Mouse (Mus musculus): ENCODE measurements around the gene Igfbp3.

Igfbp3 gene

DNA sequence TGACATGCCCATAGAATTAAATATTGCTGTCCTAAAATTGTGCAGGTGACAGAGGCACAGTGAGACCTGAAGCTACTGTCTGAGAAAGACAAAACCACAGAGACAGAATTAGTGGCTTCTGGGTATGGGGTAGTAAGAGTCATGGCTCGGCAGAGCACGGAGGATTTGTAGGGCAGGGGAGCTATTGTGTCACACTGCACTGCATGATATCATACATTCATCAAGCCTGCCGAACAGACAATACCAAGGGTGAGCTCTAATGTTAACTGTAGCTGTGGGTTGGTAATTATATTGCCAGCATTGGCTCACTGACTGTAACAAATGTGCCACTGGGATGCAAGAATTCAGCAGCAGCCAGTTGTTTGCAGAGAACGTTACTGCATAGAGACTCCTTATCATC is 49.3 kb downstream of the Igfbp3 start:
- DNase-seq (ENCODE audit: low read depth, low spot score): no peak

- DNase-seq (ENCODE audit: low read depth, low spot score): peak; percentile 52
These were observed 52.1 kb downstream of the Igfbp3 start for GRCm38 (mm10) chr11:7161502-7162174.

- DNase-seq (ENCODE audit: low read depth, low spot score): no peak
These were observed 53.1 kb downstream of the Igfbp3 start for GRCm38 (mm10) chr11:7160637-7161101.

- DNase-seq (ENCODE audit: low read depth, low spot score): no peak
These were observed 53.6 kb downstream of the Igfbp3 start for GRCm38 (mm10) chr11:7160146-7160545.

GRCm38 (mm10) chr11:7158196-7158595 is 55.5 kb downstream of the Igfbp3 start:
- no peak for DNase-seq (ENCODE audit: low read depth, low spot score)

GRCm38 (mm10) chr11:7156427-7156826 is 57.3 kb downstream of the Igfbp3 start:
- no peak for DNase-seq (ENCODE audit: low read depth, low spot score)

All from CD4-positive helper T cell, adult 2 months (primary cell).